Mouse (Mus musculus) liver, embryonic 12.5 days (tissue): ENCODE measurements around the gene Cep112. TPM values are rescaled to one million over a fixed set of nuclear protein-coding genes. Genes with fewer than 3 reads are reported as not detected.

Experiments
- ATAC-seq: fragments of 200-750 bp; cut with Nextera tagmentation; 2 replicates; pipeline ENCODE4 v1.8.0; 2017; ENCODE audit warnings: moderate number of reproducible peaks, mild to moderate bottlenecking, moderate library complexity
- H3K27ac ChIP-seq: fragments of 300-500 bp; sonication (generic); 2 replicates; pipeline ENCODE4 v1.5.1; 2016; ENCODE audit warnings: mild to moderate bottlenecking
- H3K27me3 ChIP-seq: fragments of 300-500 bp; sonication (generic); replicated peaks from 2 replicates; pipeline ENCODE4 v1.6.1; 2016; ENCODE audit warnings: mild to moderate bottlenecking, moderate library complexity
- H3K36me3 ChIP-seq: fragments of 300-500 bp; sonication (generic); 2 replicates; pipeline ENCODE4 v1.6.1; 2016; ENCODE audit warnings: mild to moderate bottlenecking, moderate library complexity
- H3K4me1 ChIP-seq: fragments of 300-500 bp; sonication (generic); 2 replicates; pipeline ENCODE4 v1.6.1; 2016
- H3K4me2 ChIP-seq: fragments of 300-500 bp; sonication (generic); 2 replicates; pipeline ENCODE4 v1.6.1; 2016; ENCODE audit warnings: mild to moderate bottlenecking, moderate library complexity
- H3K4me3 ChIP-seq: fragments of 300-500 bp; sonication (generic); 2 replicates; pipeline ENCODE4 v1.5.1; 2016; ENCODE audit warnings: mild to moderate bottlenecking, moderate library complexity
- H3K9ac ChIP-seq: fragments of 300-500 bp; sonication (generic); 2 replicates; pipeline ENCODE4 v1.6.1; 2016; ENCODE audit warnings: mild to moderate bottlenecking, moderate library complexity
- H3K9me3 ChIP-seq: fragments of 300-500 bp; sonication (generic); replicated peaks from 2 replicates; pipeline ENCODE4 v1.6.1; 2016; ENCODE audit warnings: mild to moderate bottlenecking, moderate library complexity
- WGBS: fragments of 180-500 bp; shearing (Covaris S2); methylation state at CpG from one replicate; pipeline ENCODE4 v1.1.7; 2016; ENCODE audit not compliant: insufficient replicate concordance; 5-methylcytosine and 5-hydroxymethylcytosine counted together
- polyA plus RNA-seq: library from polyadenylated mRNA; unstranded; fragments of >200 nt; fragmentation: Nextera tagmentation; extraction: Ambion mirVana; gene quantifications from 2 replicates; pipeline ENCODE4 v1.2.1, GENCODE M21; 2016

Cep112 gene
- polyA plus RNA-seq, 1 experiment from 2014 or later: 2.8 TPM

- no peak for ATAC-seq
- H3K27me3 ChIP-seq: no peaks in the 10 kb centered on the region
- H3K27ac ChIP-seq: no peak overlapping the region
- no peak overlapping the region for H3K4me3 ChIP-seq
- H3K4me2 ChIP-seq: no peak overlapping the region
- no peaks in the 10 kb centered on the region for H3K4me1 ChIP-seq
- 71% methylated on average over 6 of the region's 6 CpGs for WGBS
- no peak overlapping the region for H3K9ac ChIP-seq
- no peaks in the 10 kb centered on the region for H3K9me3 ChIP-seq
- H3K36me3 ChIP-seq: no peaks in the 10 kb centered on the region
Measured at GRCm38 (mm10) chr11:108774019-108774670, 349.2 kb downstream of the Cep112 start.

- H3K4me1 ChIP-seq: no peaks in the 10 kb centered on the region
- H3K27ac ChIP-seq: no peak overlapping the region
- no peak overlapping the region for H3K4me2 ChIP-seq
- H3K9ac ChIP-seq: no peak overlapping the region
- no peaks in the 10 kb centered on the region for H3K36me3 ChIP-seq
- no peaks in the 10 kb centered on the region for H3K9me3 ChIP-seq
- H3K4me3 ChIP-seq: no peak overlapping the region
- WGBS: 41% methylated on average over 3 of the region's 3 CpGs
- no peaks in the 10 kb centered on the region for H3K27me3 ChIP-seq
- no peak for ATAC-seq
Measured at GRCm38 (mm10) chr11:108777158-108777557, 352.2 kb downstream of the Cep112 start.

GRCm38 (mm10) chr11:108780271-108781250 lies 355.6 kb downstream of the Cep112 start:
- WGBS: 58% methylated on average over 15 of the region's 15 CpGs

GRCm38 (mm10) chr11:108798398-108798797 lies 373.4 kb downstream of the Cep112 start:
- no peak for ATAC-seq
- H3K4me1 ChIP-seq: no peaks in the 10 kb centered on the region
- no peak overlapping the region for H3K9ac ChIP-seq
- 36% methylated on average over 5 of the region's 5 CpGs for WGBS
- H3K4me2 ChIP-seq: no peak overlapping the region
- no peaks in the 10 kb centered on the region for H3K9me3 ChIP-seq
- no peaks in the 10 kb centered on the region for H3K36me3 ChIP-seq
- H3K27ac ChIP-seq: no peak overlapping the region
- H3K27me3 ChIP-seq: no peaks in the 10 kb centered on the region
- H3K4me3 ChIP-seq: no peak overlapping the region

More at GRCm38 (mm10) chr11:108780271-108781250, 355.6 kb downstream of the Cep112 start:
- ATAC-seq: no peak
- no peaks in the 10 kb centered on the region for H3K9me3 ChIP-seq
- no peak overlapping the region for H3K4me2 ChIP-seq
- no peaks in the 10 kb centered on the region for H3K4me1 ChIP-seq
- no peaks in the 10 kb centered on the region for H3K36me3 ChIP-seq
- H3K27ac ChIP-seq: no peak overlapping the region
- no peak overlapping the region for H3K4me3 ChIP-seq
- no peak overlapping the region for H3K9ac ChIP-seq
- H3K27me3 ChIP-seq: no peaks in the 10 kb centered on the region

GRCm38 (mm10) chr11:108799695-108800094 lies 374.7 kb downstream of the Cep112 start:
- H3K27me3 ChIP-seq: no peaks in the 10 kb centered on the region
- H3K4me3 ChIP-seq: no peak overlapping the region
- no peak for ATAC-seq
- H3K4me2 ChIP-seq: no peak overlapping the region
- H3K4me1 ChIP-seq: no peaks in the 10 kb centered on the region
- H3K9me3 ChIP-seq: no peaks in the 10 kb centered on the region
- WGBS: 47% methylated on average over 3 of the region's 3 CpGs
- H3K36me3 ChIP-seq: no peaks in the 10 kb centered on the region
- no peak overlapping the region for H3K9ac ChIP-seq
- no peak overlapping the region for H3K27ac ChIP-seq

- Histone ChIP-seq H3K27me3 (no peaks in the 10 kb centered on the region), H3K9me3 (no peaks in the 10 kb centered on the region), H3K4me1 (no peaks in the 10 kb centered on the region), H3K36me3 (no peaks in the 10 kb centered on the region), H3K27ac (no peak overlapping the region), H3K4me2 (no peak overlapping the region), H3K4me3 (no peak overlapping the region), H3K9ac (no peak overlapping the region)
- 66% methylated on average over 3 of the region's 3 CpGs for WGBS
- no peak for ATAC-seq
Measured at GRCm38 (mm10) chr11:108804030-108804429, 379.0 kb downstream of the Cep112 start.

- H3K9me3 ChIP-seq: no peaks in the 10 kb centered on the region
- no peaks in the 10 kb centered on the region for H3K27me3 ChIP-seq
- H3K4me3 ChIP-seq: no peak overlapping the region
- H3K4me1 ChIP-seq: no peaks in the 10 kb centered on the region
- ATAC-seq: no peak
- no peak overlapping the region for H3K27ac ChIP-seq
- H3K9ac ChIP-seq: no peak overlapping the region
- H3K36me3 ChIP-seq: no peaks in the 10 kb centered on the region
- no peak overlapping the region for H3K4me2 ChIP-seq
- WGBS: 56% methylated on average over 3 of the region's 3 CpGs
Measured at GRCm38 (mm10) chr11:108805947-108806346, 381.0 kb downstream of the Cep112 start.

- 62% methylated on average over 3 of the region's 3 CpGs for WGBS
- no peak overlapping the region for H3K9ac ChIP-seq
- ATAC-seq: no peak
- no peaks in the 10 kb centered on the region for H3K36me3 ChIP-seq
- no peaks in the 10 kb centered on the region for H3K4me1 ChIP-seq
- no peaks in the 10 kb centered on the region for H3K9me3 ChIP-seq
- no peak overlapping the region for H3K4me2 ChIP-seq
- H3K27me3 ChIP-seq: no peaks in the 10 kb centered on the region
- H3K4me3 ChIP-seq: no peak overlapping the region
- no peak overlapping the region for H3K27ac ChIP-seq
Measured at GRCm38 (mm10) chr11:108809626-108810025, 384.6 kb downstream of the Cep112 start.

GRCm38 (mm10) chr11:108821771-108822170 lies 396.8 kb downstream of the Cep112 start:
- H3K4me3 ChIP-seq: no peak overlapping the region
- peaks cover 3% of the 10 kb centered on the region; the same call in 1 of the 2 replicates for H3K9me3 ChIP-seq
- H3K36me3 ChIP-seq: no peaks in the 10 kb centered on the region
- no peaks in the 10 kb centered on the region for H3K4me1 ChIP-seq
- H3K27ac ChIP-seq: no peak overlapping the region
- no peaks in the 10 kb centered on the region for H3K27me3 ChIP-seq
- 61% methylated on average over 4 of the region's 4 CpGs for WGBS
- no peak for ATAC-seq
- H3K9ac ChIP-seq: no peak overlapping the region
- no peak overlapping the region for H3K4me2 ChIP-seq

GRCm38 (mm10) chr11:108822257-108822656 lies 397.3 kb downstream of the Cep112 start:
- Histone ChIP-seq H3K4me1 (no peaks in the 10 kb centered on the region), H3K27ac (no peak overlapping the region), H3K27me3 (no peaks in the 10 kb centered on the region), H3K4me2 (no peak overlapping the region), H3K9ac (no peak overlapping the region), H3K36me3 (no peaks in the 10 kb centered on the region), H3K4me3 (no peak overlapping the region), H3K9me3 (peaks cover 3% of the 10 kb centered on the region; the same call in 1 of the 2 replicates)
- no peak for ATAC-seq
- WGBS: 61% methylated on average over 7 of the region's 7 CpGs

GRCm38 (mm10) chr11:108827321-108827720 lies 402.3 kb downstream of the Cep112 start:
- no peak overlapping the region for H3K27ac ChIP-seq

GRCm38 (mm10) chr11:108828374-108829025 lies 403.5 kb downstream of the Cep112 start:
- Histone ChIP-seq H3K4me2 (no peak overlapping the region), H3K36me3 (no peaks in the 10 kb centered on the region), H3K27ac (no peak overlapping the region), H3K27me3 (no peaks in the 10 kb centered on the region), H3K9me3 (peaks cover 3% of the 10 kb centered on the region; the same call in 1 of the 2 replicates), H3K9ac (no peak overlapping the region), H3K4me1 (no peaks in the 10 kb centered on the region), H3K4me3 (no peak overlapping the region)
- WGBS: 53% methylated on average over 4 of the region's 4 CpGs
- ATAC-seq: no peak

More at GRCm38 (mm10) chr11:108827321-108827720, 402.3 kb downstream of the Cep112 start:
- Histone ChIP-seq H3K9ac (no peak overlapping the region), H3K4me2 (no peak overlapping the region), H3K27me3 (no peaks in the 10 kb centered on the region), H3K4me1 (no peaks in the 10 kb centered on the region), H3K36me3 (no peaks in the 10 kb centered on the region), H3K4me3 (no peak overlapping the region), H3K9me3 (peaks cover 3% of the 10 kb centered on the region; the same call in 1 of the 2 replicates)
- ATAC-seq: no peak
